Mouse (Mus musculus) naive thymus-derived CD4-positive, alpha-beta T cell, adult 2 months (primary cell): ENCODE results near the gene Wwc2.
"Not testable (repeated sequence)": the region's sequence is repeated elsewhere in the genome, so short reads cannot be mapped to it uniquely, and the experiment has no call there.

Source experiments
- DNase-seq: peaks from one replicate; pipeline ENCODE4 v3.0.0-alpha.2; 2011; ENCODE audit warnings: low read depth

Wwc2 gene

DNA sequence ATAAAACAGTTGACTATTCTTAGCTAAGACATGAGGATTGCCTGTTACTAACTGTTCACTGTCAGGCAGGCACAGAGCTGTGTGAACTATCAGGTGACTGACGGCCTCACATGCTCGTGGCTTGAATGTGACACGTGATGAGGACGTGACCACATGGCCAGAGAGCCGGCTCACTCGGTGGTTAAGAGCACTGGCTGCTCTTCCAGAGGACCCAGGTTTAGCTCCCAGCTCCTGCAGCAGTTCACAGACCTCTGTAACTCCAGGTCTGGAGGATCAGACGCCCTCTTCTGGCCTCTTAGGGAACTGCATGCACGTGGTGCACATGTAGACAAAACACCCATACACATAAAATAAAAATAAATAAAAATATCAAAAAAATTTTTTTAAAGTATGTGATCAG, 140.9 kb downstream of the Wwc2 start:
- no peak for DNase-seq

DNA sequence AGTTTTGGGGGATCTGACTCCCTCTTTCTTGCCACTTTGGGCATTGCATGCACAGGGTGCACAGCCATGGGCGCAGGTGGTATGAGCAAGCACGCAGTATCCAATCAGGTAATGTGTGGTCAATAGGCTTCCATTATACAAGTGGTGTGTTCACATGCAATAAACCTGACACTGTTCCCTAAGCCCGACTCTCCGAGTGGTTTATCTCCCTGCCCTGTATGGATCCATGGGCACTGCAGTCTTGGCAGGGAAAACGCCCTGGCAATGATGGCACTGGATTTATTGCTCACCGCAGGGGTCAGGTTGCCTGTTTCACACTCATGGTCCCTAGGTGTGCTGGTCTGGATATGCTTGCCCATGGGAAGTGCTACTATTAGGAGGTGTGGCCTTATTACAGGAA, 142.8 kb downstream of the Wwc2 start:
- DNase-seq = no peak

DNA sequence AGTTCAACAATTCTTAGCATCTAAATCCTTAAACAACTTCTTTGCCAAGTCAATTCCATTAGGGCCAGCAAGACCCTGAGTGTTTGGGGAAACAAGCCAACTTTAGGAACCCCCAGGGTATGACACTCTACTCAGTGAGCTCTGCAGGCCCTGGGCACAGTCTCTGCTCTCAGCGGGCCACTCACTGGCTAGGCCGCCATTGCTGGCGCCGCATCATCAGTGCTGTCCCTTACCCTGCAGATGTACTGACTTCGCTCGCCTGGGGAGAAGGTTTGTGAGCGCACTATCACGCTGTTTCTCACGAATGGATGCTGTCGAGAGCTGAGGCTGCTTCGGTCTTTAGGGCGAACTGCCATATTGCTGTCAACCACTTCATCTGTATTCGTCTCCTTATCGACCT, 143.6 kb downstream of the Wwc2 start:
- DNase-seq = no peak

DNA sequence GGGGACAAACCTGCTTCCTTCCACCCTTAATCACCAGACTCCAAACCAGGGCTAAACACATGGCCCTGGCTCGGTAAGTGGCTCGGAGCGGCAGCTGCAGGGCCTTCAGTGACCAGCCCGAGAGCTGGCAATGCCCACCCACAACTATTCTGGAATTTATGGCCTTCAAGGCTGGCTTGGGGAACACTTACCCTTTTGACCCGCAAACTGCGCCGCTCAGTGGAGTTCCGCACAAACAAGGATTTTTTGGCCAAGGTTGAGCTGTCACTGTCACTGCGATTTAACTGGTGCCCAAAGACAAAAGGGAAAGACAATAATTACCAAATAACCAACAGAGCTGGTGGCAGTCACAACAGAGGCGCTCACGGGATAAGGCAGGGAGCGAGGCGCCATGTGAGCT, 144.8 kb downstream of the Wwc2 start:
- DNase-seq = no peak

DNA sequence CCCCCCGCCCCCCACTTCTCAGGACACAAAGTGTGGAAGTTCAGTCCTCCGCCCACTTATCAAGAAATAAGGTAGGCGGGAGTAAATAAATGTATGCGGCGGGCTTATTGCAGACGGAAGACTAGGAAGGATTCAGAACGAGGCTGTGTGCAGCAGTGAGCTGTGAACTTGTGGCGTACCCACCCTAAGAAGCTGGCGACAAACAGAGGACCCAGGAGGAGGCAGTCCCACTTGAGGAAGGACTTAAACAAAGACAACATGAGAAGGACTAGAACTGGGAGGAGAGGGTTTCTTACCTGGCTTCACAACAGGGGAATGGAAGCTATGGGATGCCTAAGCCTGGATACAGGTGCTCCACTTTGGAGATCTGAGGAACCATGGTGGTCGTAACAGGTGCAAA, 147.1 kb downstream of the Wwc2 start:
- no peak for DNase-seq

DNA sequence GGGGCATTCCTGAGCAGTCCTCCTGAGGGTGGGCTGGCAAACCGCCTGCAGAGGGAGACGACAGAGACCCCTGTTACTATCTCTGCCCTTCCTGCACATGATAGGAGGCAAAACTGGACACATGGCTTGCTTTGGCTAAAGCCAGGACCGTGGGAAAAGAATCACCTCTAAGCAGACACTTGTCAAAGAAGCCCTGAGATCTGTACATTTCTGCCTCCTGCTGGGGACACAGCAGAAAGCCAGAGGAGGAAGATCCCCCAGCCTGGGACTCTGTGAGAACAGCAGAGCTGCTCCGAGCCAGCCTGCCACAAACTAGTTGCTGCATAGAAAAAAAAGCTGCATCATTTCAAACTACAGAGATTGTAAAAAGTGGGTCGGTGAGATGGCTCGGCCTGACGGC, 147.7 kb downstream of the Wwc2 start:
- DNase-seq = no peak

DNA sequence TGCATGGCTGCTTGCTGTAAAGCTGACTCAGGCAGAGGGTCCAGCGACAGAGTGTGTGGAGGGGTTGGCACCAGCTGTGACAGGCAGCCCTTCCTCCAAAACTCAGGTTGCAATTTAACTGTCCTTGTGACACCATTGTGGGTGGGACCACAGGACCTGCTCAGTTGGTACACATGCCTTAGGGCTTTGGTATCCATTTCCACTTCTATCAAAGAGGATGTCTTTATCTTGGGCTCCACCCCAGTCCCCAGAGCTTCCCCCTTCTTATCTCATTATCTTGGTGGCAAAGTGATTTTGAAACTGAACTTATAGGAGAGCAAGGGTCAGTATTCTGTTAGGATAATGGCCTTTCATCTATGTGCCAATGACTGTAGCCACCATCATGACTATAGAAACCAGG, 156.8 kb downstream of the Wwc2 start:
- DNase-seq = no peak

DNA sequence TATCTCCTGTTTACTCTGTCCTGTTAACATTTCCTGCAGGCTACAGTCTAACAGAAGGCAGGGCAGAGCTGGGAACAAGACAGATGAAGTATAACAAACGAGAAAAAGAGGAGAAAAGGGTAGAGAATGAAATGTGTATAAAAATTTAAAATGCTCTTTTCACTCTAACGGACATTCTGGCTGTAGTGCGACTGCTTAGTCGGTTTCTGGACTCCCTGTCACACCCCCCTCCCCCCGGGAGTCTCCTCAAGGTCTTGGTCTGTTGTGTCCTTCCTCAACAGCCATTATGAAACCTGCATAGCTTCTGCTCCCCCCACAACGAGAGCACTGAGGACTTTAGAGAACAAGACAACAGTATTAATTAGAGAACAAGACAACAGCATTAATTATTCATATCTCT, 158.1 kb downstream of the Wwc2 start:
- DNase-seq = no peak

DNA sequence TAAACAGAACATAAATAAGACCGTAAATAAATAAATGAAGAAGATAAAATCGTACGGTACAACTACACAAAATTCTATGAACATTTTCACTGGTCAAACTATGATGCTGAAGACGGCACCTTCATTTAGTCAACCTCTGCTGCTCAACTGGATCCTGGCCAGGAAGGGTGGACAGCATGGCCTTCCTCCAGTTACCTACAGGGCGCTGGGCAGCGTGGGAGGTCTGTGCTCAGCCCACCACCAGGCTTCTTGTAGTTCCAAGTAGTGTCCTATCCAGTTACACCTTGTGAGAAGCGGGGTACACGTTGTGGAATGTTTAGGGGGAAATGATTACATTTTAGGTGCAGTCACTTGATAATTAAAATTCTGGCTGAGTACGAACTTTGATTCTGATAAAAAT, 163.8 kb downstream of the Wwc2 start:
- no peak for DNase-seq

DNA sequence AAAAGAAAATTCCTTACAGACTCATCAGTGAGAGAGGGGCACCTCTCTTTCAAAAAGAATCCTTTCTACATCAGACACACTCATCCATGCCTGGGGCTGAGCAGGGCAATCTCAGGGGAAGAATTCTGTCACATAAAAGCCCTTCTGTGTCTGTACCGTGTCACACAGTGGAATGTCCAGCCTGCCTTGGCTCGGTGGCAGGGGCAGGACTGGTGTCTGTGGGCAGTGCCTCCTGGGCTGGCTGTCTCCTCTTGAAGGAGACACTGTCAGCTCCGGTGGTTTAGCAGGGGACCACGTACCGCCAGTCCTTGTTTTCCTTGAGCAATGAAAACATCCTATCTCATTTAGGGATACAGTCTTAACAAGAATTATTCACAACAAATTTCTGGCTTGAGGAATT, 165.1 kb downstream of the Wwc2 start:
- DNase-seq = no peak

DNA sequence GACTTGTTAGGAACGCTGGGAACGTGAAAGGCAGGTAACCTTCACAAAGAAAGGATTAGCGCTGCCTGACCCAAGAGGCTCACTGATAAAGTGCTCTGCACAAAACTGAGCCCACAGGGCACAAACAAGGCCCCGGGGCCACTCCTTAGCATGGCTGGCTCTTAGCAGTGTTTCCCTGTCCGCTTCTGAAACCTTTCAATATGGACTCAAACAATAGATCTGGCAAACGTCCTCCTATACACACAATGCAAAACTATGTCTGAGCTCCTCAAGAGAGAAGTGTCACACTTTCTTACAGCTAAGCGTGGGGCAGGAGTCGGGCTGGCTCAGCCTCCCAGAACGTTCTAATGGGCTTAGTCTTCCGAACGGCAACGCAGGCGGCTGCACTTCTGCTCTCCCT, 166.5 kb downstream of the Wwc2 start, which contains the start of gene Cldn22:
TSS of gene Cldn22 (plus strand) at position 301 of the 400 bp plus-strand sequence.
- no peak for DNase-seq

DNA sequence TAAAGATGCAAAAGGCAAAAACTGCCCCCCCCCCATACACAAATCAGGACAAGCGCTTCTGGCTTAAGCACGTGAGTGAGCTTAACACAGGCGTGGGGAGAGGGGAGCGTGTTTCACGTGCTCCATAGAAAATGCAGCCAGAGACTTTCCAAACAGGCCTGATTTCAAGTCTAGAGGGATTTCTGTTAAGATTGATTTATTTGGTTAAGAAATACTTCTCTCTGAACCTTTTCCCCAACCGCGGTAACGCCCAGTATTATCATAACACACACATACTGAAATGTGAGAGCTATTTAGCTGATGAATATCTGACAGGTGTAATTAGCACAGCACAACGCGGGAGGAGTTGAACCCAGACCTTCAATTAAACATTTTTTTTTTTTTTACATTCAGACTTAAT, 166.9 kb downstream of the Wwc2 start:
- no peak for DNase-seq

DNA sequence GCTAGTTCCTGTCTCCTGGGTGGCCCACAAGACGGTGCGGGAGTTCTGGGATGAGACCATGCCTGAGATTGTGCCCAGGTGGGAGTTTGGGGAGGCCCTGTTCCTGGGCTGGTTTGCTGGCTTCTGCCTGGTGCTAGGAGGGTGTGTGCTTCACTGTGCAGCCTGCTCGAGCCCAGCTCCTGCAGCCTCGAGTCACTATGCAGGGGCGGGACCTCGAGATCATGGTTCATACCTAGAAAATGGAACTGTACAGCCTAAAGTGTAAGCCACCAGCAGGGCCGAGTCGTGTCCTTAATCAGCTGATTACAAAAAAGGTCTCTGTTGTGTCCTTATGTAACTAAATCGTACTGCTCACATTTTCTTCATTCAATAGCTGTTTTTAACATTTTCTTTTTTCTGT, 168.2 kb downstream of the Wwc2 start:
- not testable (repeated sequence) for DNase-seq

DNA sequence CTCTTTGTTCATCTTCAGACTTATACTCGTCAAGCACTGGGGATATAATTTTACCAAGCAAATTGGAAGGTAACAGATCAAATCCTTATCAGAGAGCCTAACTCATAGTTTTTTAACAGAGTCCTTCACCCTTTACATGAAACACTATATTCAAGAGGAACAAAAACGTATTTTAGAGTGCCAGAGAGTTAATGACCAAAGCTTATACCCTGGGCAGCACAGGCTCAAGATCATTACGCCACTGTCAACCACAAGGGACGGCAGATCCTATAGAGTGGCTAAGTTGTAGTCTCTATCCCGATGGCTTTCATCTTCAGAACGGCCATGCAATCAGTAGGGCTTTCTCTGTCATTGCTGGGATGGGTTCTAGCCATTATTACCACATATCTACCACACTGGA, 168.9 kb downstream of the Wwc2 start, which contains the start of gene Cldn24:
TSS of gene Cldn24 (plus strand) at position 301 of the 400 bp plus-strand sequence.
- no peak for DNase-seq

DNA sequence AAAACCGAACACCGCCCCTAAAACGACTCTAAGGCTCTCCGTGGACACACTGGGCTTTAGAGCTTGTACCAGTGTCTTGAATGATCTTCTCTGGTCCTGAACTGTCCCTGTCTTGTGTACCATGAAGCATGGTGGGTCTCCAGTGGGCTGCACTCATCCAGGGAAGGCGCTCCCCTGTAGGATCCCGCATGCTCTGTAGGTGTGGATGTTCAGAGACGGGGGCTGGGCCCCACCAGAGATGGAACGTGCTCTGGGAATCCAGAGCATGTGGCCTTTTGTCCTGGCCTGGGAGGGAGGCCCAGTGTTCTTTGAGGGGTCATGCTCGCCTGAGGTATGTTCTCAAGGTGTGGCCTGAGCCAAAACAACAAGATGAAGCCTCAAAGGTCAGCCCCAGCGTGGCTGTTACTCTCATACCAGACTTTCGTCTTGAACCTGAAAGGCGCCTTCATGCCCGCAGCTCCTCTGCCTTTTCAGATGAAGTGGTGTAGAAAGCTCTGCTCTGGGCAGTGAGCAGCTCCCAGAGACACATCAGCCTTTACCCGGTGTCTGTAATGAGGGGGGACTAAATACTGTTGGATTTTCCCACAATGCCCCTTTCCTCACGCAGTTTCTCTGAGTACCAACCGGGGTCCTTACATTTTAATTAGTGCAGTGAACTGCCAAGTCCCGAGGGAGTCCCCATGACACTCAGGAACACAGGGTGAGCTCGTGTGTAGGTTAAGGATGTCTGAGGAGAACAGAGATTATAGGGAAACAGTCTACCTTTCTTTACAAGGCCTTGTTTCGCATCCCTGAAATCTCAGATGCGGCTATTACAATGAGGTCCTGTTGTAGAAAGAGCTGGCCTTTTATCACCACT, 169.6 kb downstream of the Wwc2 start:
- DNase-seq = no peak

DNA sequence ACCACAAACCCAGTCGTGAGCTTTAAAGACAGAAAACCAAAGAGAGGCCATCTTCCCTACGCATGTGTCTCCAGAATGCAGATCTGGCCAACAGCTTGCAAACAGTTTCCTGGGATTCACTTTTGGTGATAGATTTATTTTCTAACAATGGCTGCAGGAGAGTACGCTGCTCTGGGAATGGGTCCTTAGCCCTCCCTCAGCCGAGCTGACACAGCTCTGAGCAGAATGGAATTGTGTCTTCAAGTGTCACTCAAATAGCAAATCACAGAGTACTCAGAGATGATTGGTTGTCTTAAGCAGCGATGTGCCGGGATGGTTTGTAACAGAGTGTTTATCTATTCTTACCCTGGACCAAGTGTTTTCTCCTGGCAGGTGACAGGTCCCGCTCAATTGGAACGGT, 171.7 kb downstream of the Wwc2 start:
- DNase-seq = no peak

DNA sequence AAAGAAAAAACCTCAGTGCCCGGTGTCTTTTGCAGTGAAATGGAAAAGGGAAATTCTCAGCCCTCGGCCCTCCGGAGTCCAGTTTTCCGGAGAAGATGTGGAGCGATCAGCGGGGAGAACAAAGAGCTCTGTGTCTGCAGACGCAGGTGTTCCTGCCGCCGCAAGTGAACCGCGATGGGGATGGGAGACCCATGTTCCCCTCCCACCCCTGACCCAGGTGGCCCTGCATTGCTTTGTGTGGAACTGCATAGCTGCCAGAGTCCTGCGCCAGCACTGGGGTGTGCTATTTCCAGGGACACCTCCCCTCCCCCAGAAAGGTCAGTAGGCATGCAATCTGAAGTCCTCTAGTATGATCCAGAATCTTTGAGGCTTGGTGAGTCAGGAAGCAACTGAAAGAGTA, 179.5 kb downstream of the Wwc2 start:
- no peak for DNase-seq

DNA sequence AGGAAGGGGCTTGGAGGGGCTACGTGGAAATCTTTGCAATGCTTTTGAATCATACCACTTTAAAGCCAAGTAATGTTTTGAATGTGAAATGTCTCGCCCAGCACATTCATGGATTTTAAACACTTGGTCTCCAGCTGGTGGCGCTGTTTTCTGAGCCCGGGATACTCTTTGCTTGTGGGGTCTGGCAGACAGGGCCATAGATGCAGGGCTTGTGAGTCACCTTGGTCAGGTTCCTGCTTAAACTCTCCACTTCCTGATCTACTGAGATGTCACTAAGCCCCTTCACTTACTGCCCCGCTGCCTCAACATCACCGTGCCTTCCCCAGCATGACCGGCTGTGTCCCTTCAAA, 180.1 kb downstream of the Wwc2 start:
- DNase-seq = no peak

DNA sequence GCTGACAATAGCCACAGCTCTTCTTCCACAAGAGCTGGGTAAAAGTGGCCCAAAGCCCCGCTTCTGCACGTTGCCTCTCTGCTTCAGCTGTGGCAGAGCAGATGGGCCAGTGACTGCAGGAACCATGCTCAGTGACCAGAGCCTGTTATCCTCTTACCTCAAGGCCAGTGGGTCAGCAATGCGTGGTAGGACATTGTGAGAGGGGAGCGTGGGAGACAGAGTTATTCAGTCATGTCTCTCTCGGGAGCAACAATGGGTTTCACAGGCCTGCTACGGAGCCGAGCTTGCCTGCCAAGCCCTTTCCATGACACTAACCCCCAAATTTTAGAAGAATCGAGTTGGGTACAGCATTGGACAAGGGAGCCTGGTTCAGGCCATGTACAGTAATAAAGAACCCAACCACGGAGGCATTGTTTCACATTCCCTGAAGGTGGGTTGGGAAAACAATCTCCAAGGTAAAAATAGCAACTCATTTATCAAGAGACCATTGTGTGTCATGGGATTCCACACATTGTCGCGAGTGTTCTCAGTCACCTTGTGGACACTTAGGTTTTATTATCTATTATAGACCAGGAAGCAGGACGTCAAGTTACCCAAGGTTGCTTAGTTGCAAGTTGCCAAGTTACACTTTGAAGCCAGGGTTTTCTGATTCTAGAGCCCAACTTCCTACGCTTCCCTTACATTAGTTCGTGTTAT, 180.6 kb downstream of the Wwc2 start:
- no peak for DNase-seq

DNA sequence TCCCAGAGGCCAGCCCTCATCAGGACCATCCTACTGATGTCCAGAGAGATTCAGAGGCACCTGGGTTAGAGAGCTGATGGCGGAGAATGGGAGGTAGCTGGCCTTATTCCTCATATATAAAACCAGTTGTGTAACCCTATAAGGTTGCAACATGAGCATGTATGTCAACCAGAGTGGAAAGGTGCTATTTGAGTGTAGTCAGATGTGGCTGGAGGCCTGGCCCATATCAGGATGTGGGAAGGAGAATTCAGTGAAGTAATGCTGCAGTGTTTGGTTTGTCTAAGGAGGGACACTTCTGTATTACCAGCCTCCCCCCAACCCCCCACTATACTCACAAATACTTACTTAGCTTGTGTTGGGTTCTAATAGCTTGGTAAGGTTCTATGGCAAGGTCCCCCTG, 186.5 kb downstream of the Wwc2 start:
- no peak for DNase-seq

DNA sequence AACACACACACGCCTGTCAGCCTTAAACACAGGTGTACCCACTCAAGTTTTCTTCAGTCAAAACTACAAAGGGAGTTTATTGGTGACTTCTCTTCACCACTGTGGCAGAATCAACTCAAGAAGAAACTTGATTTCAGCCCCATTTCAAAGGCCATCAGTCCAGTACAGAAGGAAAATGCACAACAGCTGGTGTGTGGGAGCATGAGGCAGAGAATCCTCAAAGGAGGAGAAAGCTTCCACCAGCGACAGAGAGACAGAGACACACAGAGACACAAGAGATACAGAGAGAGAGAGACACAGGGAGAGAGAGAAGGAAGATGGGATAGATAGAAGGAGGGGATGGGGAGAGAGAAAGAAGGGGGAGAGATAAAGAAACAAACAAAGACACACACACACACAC, 188.4 kb downstream of the Wwc2 start:
- no peak for DNase-seq

DNA sequence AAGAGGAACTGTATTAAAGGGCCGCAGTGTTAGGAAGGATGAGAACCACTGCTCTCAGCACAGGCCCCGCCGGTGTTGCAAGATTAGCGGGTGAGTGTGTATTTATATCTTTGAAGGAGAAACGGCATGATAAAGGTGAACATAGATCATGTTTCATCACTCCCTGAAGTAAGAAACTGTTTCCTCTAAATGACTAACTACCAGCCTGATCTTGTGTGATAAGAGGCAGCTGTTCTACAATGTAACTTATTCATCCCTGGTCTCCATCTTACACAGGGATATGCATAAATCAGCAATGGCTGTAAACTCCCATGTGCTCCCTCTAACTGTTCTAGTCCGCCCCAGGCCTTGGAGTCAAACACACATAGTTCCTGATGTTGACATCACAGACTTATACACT, 191.3 kb downstream of the Wwc2 start:
- DNase-seq = no peak

DNA sequence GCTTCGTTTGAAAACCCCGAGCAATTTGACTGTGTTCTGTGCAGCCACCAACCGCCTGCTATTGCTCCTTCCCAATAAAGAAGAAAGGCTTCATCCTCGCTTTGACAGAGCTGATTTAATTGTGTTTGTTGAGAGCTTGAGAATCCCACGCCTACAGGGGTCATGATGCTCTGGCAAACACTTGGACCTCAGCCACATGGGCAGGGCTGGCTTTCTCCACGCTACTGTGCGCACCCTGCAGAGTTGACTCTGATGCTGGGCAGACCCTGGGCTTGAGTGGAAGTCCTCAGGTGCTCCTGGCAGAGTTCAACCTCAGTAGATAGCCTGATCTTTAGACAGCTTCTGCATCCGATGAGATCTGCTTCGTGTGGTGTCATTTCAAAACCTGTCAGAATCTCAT, 198.7 kb downstream of the Wwc2 start:
- DNase-seq = no peak

DNA sequence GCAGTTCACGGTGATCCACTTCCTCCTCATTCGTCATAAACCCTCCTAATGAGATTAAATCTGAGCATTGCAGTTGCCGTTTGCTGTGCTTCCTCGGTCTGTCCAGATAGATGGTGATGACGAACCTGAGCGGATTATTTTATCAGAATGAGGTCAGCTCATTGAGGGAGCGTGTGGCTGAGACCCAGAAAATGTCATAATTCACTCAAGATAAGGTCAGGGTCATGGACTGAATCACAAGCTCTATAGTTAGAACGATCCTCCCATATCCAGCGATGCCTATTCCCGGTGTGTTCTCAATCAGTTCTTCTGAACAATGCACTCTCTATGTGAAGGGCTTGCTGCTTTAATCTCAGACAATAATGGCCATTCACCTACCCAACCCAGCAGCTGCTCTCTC, 203.0 kb downstream of the Wwc2 start:
- no peak for DNase-seq
